Mouse (Mus musculus) ovary, postnatal 14 days (tissue): ENCODE data around the gene Cdc42se2.

ENCODE experiments used
- DNase-seq: peaks from one replicate; pipeline ENCODE4 v3.0.0; 2022; ENCODE audit warnings: low spot score

Gene Cdc42se2

DNA sequence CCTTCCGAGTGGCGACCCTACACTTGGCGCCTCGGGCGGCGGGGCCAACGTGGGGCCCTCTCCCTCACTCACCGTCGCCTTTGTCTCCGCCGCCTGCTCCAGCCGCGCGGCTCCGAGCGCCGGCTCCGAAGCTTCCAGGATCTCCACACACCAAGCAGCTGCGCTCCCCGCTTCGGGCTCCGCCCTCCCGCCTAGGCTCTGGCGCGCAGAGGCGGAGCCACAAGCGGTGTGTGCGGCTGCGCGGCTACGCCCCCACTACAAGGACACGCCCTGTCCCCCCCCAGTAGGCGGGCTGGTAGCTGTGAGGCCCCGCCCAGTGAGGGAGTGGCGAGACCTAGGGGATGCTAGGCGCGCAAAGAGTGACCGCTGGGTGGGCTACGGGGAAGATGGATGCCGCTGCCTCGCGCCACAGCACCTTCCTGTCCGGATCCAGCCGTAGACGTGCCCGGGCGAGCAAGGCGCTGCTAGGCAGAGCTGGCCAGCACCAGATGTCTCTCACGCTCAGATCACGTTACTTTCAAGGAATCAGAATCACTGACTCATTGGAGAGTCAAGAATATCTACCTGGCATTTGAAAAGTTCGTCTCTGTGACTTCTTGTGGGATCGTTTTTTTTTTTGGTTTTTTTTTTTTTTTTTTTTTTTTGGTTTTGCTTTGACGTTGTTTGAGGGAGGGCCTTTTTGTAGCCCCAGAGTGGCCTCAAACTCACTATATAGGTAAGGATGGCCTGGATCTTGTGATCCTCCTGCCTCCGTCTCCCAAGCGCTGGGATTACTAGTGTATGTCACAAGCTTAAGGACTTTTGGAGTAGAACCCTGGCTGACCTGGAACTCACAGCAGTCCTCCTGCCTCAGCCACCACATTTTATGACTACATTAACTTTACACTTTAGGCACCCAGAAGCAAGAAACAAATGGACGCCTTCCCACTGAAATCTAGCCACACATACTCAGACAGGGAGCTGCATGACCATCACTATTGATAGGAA, at the start of gene Cdc42se2:
Gene Cdc42se2, minus strand, starts transcription at position 188 of the 987 bp plus-strand sequence.
- DNase-seq = peak; percentile 97

DNA sequence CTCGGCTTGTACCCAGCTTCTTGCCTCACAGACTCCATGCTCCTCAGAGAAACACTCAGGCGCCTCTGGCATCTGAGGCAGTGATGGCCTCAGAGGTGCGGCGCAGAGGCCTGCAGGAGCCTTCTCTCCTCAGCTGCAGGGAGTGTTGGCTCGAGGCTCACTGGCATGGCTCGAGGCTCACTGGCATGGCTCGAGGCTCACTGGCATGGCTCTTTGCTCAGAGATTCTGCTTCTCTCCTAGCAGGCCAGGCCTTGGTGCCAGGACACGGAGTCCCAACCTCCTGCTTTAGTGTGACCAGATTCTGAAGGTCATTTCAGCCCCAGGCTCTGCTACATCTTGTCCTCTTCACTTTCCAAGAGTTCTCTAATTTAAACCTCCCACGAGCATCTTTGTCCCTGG, 48.6 kb upstream of the Cdc42se2 start:
- peak; percentile 19 for DNase-seq

DNA sequence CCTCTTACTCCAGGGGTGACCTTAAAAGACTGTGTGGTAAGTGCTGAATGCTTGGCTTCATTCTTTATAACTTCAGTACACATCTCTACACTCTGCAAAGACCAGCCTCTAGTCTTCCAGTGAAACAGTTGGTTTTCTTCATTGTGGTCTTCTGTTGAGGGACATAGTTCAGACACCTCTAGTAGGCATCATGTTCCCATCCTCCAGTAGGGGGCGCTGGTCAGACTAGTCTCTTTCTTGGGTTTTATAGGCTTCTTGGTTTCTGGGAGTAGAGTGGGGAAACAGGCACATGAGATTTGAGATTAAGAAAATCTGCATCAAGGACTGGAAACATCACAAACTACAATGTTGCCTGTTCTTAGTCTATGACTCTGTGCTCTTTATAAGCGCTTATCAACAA, 47.1 kb upstream of the Cdc42se2 start:
- DNase-seq = no peak

GRCm38 (mm10) chr11:54833833-54834232, 46.4 kb upstream of the Cdc42se2 start:
- no peak for DNase-seq

DNA sequence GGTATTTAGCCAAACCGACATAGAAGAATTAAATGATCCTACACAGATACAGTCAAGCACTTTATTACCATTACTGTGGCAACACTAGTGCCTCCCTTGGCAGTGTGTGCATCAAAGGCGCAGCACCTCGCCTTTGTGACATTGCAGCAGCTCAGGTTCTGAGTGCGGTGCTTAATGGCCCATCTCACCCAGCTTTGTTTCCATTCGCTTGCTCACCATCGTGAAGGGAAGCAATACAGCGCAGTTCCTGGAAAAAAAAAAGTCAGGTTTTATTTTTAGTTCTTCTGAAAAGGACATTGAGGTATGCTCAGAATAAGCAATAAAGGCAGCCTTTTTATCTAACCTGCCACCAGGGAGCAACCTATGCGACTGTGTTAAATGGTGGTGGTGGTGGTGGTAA, 39.3 kb upstream of the Cdc42se2 start:
- DNase-seq = no peak

- DNase-seq = no peak
Observed at GRCm38 (mm10) chr11:54825774-54826173, 38.3 kb upstream of the Cdc42se2 start.

DNA sequence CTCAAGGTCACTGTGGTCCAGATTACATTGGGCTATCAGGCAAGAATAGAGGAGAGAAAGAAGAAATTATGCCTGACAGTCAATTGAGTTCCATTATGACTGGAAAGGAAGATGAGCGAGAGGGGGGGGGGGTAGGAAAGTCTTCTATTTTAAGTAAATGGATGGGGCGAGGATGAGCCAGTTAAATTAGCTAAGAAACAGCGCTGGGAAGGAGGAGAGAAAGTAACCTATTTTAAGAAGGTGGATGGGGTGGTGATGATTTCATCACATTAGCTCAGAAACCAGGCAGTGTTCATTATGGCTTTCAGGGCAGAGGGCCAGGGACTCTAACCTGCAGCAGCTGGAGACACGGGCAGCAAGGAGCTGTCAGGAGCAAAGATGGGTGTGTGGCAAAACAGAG, 36.0 kb upstream of the Cdc42se2 start:
- no peak for DNase-seq

- no peak for DNase-seq
Observed at GRCm38 (mm10) chr11:54819489-54819888, 32.0 kb upstream of the Cdc42se2 start.

GRCm38 (mm10) chr11:54817449-54817848, 30.0 kb upstream of the Cdc42se2 start:
- no peak for DNase-seq

DNA sequence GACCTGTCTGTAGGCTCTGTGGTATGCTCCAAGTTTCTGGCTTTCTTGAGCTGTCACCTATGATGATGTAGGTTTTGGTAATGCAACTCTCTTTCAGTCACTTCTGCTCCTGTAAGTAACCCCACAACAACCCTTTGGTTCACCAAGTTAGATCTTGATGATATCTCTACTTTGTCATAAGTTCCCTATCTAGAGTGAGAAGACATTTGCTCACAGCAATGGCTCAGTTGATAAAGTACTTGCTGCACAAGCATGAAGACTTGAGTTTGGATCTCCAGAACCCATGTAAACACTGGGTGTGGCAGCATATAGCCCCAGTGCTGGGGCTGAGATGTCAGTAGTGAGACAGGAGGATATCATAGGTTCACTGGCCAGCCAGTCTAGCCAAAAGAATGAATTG, 28.2 kb upstream of the Cdc42se2 start:
- no peak for DNase-seq

GRCm38 (mm10) chr11:54812812-54813516, 25.5 kb upstream of the Cdc42se2 start:
- no peak for DNase-seq

- no peak for DNase-seq
Observed at GRCm38 (mm10) chr11:54812314-54812713, 24.8 kb upstream of the Cdc42se2 start.

GRCm38 (mm10) chr11:54811054-54811453, 23.6 kb upstream of the Cdc42se2 start:
- DNase-seq = no peak

- no peak for DNase-seq
Observed at GRCm38 (mm10) chr11:54809582-54809981, 22.1 kb upstream of the Cdc42se2 start.

DNA sequence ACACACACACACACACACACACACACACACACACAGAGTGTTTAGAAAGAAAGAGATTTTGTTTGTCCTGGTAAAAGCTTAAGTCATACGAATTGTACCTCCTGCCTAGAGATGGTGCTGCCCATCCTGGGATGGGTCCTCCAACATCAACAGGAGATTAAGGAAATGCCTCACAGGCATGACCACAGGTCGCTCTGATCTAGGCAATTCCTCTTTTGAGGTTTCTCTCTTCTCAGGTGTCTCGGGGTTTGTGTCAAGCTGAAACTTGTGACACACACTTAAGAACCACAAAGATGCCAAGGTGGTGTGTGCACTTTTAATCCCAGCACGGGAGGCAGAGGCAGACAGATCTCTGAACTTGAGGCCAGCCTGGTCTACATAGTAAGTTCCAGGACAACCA, 20.7 kb upstream of the Cdc42se2 start:
- DNase-seq = no peak

- DNase-seq = no peak
Observed at GRCm38 (mm10) chr11:54807669-54808068, 20.2 kb upstream of the Cdc42se2 start.

DNA sequence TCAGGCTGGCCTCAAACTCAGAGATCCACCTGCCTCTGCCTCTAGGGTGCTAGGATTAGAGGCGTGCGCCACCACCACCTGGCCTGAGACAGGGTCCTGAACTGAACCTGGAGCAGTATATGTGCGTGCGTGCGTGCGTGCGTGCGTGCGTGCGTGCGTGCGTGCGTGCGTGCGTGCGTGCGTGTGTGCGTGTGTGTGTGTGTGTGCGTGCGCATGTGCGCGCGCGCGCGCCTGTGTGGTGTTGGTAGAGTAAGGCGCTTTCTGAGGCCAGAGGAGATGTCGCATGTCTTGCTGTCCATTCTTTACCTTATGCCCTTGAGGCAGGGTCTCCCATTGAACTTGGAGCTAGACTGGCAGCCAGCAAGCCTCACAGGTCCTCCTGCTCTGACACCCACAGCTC, 19.4 kb upstream of the Cdc42se2 start:
- DNase-seq = no peak

DNA sequence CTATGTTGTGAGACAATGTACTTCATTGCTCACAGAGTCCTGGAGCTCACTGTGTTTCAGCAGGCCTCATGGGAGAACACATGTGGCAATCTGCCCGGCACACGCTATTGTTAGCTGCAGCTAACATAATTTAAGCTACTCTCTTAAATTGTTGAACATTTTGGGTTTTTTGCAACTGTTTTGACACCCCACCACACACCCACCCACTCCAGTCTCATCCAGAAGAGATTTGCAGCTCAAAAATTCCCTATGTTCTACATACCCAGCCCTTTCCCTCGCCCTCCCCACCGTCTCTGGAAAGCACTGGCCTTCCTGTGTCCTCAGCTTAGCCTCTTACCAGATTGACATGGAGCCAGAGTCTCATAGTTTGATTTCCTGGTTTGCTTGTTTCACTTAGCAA, 17.7 kb upstream of the Cdc42se2 start:
- DNase-seq = peak; percentile 18

GRCm38 (mm10) chr11:54802621-54803020, 15.1 kb upstream of the Cdc42se2 start:
- no peak for DNase-seq

- DNase-seq = no peak
Observed at GRCm38 (mm10) chr11:54801791-54802558, 14.5 kb upstream of the Cdc42se2 start.

DNA sequence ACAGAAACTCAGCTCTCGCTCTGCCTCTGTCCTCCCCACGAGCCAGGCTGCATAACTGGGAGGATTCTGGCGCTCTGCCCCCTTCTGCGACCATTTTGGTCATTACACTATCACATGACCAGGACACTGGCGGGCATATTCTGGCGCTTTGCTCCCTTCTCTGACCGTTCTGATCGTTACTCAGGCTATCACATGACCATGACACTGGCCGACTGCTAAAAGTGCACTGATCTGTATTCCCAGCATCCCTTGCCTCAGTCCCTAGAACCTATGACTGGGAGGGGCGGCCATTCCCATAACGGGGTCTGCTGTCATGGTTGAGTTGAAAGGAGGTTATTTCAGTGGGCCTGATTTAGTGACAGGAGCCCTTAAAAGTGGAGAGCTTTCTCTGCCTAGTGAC, 9.1 kb upstream of the Cdc42se2 start:
- DNase-seq = no peak

GRCm38 (mm10) chr11:54794678-54795077, 7.2 kb upstream of the Cdc42se2 start:
- no peak for DNase-seq
